Mouse (Mus musculus) liver, embryonic 12.5 days (tissue): ENCODE data around the gene Nek10. TPM values are rescaled to one million over a fixed set of nuclear protein-coding genes. Genes with fewer than 3 reads are reported as not detected.
A peak's percentile ranks its signal among the peaks of the same experiment; 100 is the strongest.

Experiments used
- ATAC-seq: fragments of 200-750 bp; cut with Nextera tagmentation; 2 replicates; pipeline ENCODE4 v1.8.0; 2017; ENCODE audit warnings: moderate number of reproducible peaks, mild to moderate bottlenecking, moderate library complexity
- H3K27ac ChIP-seq: fragments of 300-500 bp; sonication (generic); 2 replicates; pipeline ENCODE4 v1.5.1; 2016; ENCODE audit warnings: mild to moderate bottlenecking
- H3K27me3 ChIP-seq: fragments of 300-500 bp; sonication (generic); replicated peaks from 2 replicates; pipeline ENCODE4 v1.6.1; 2016; ENCODE audit warnings: mild to moderate bottlenecking, moderate library complexity
- H3K36me3 ChIP-seq: fragments of 300-500 bp; sonication (generic); 2 replicates; pipeline ENCODE4 v1.6.1; 2016; ENCODE audit warnings: mild to moderate bottlenecking, moderate library complexity
- H3K4me1 ChIP-seq: fragments of 300-500 bp; sonication (generic); 2 replicates; pipeline ENCODE4 v1.6.1; 2016
- H3K4me2 ChIP-seq: fragments of 300-500 bp; sonication (generic); 2 replicates; pipeline ENCODE4 v1.6.1; 2016; ENCODE audit warnings: mild to moderate bottlenecking, moderate library complexity
- H3K4me3 ChIP-seq: fragments of 300-500 bp; sonication (generic); 2 replicates; pipeline ENCODE4 v1.5.1; 2016; ENCODE audit warnings: mild to moderate bottlenecking, moderate library complexity
- H3K9ac ChIP-seq: fragments of 300-500 bp; sonication (generic); 2 replicates; pipeline ENCODE4 v1.6.1; 2016; ENCODE audit warnings: mild to moderate bottlenecking, moderate library complexity
- H3K9me3 ChIP-seq: fragments of 300-500 bp; sonication (generic); replicated peaks from 2 replicates; pipeline ENCODE4 v1.6.1; 2016; ENCODE audit warnings: mild to moderate bottlenecking, moderate library complexity
- WGBS: fragments of 180-500 bp; shearing (Covaris S2); methylation state at CpG from one replicate; pipeline ENCODE4 v1.1.7; 2016; ENCODE audit not compliant: insufficient replicate concordance; 5-methylcytosine and 5-hydroxymethylcytosine counted together
- polyA plus RNA-seq: library from polyadenylated mRNA; unstranded; fragments of >200 nt; fragmentation: Nextera tagmentation; extraction: Ambion mirVana; gene quantifications from 2 replicates; pipeline ENCODE4 v1.2.1, GENCODE M21; 2016

The Nek10 gene
- polyA plus RNA-seq, 1 experiment from 2014 or later: not detected

DNA sequence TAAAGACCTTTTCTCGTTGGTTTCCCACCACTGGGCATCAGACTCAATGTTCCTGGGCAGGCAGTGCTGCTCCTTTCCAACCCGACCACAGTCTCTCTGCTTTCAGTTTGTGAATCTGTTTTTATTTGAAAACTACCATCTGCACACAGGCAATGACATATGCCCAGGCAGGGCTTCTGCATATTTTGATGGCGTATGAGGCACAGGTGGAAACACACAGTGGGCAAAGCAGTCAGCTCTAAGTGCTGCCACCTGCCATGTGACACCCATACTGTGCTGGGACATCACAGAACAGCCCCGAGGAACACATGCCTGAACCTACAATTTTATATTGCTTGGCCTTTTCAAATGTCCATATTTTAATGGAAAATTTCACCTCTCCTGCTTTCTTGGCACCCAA lies 68.5 kb downstream of the Nek10 start:
- no peak overlapping the region for H3K9ac ChIP-seq
- no peaks in the 10 kb centered on the region for H3K9me3 ChIP-seq
- H3K27ac ChIP-seq: no peak overlapping the region
- no peak overlapping the region for H3K4me2 ChIP-seq
- no peaks in the 10 kb centered on the region for H3K36me3 ChIP-seq
- H3K4me3 ChIP-seq: no peak overlapping the region
- no peaks in the 10 kb centered on the region for H3K27me3 ChIP-seq
- no peaks in the 10 kb centered on the region for H3K4me1 ChIP-seq
- no peak for ATAC-seq
- 59% methylated on average over 4 of the region's 4 CpGs for WGBS

DNA sequence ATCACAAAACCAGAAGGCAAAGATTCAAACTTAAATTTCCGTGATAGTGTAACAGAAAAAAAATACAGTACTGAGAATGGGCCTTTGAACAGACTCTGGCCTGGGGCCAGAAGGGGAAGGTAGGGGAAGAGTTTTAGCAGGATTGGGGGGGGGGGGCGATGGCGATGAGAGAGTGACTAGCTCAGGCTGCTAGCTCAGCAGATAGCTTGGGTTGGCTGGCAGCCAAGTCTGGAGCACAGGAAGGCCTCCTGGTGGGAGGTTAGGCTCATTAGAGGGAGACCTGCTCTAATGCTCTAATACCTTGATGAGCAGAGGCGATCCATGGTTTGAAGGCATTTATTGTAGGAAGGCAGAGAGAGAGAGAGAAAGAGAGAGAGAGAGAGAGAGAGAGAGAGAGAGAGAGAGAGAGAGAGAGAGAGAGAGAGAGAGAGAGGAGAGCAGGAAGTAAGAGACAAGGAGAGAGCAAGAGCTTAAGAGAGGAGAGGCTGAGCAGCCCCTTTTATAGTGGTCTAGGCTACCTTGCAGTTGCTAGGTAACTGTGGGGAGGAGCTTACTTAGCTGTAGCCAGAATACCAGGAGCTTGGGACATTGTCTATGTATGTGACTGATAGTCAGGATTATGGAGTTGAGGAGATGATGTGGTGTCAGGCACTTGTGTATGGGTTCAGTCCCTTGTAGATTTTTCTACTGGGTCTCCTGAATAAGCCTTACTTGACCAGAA lies 90.9 kb downstream of the Nek10 start:
- 36% methylated on average over 4 of the region's 4 CpGs for WGBS
- no peak for ATAC-seq

DNA sequence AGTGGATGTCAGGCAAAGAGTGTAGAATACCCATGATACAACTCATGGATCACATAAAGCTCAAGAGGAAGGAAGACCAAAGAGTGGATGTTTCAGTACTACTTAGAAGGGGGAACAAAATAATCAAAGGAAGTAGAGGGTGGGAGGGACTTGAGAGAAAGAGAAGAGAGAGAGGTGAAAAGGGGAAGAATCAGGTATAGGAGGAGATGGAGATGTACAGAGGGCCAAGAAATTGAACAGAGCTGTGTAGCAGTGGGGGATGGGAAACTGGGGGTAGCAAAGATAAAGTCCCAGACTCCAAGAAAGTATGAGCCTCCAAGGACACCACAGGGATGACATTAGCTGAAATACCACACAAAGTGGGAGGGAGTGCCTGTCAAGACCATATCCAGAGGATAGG lies 91.6 kb downstream of the Nek10 start:
- no peak for ATAC-seq
- H3K4me1 ChIP-seq: no peaks in the 10 kb centered on the region
- no peaks in the 10 kb centered on the region for H3K36me3 ChIP-seq
- no peak overlapping the region for H3K4me2 ChIP-seq
- H3K27ac ChIP-seq: no peak overlapping the region
- H3K27me3 ChIP-seq: no peaks in the 10 kb centered on the region
- H3K9me3 ChIP-seq: no peaks in the 10 kb centered on the region
- H3K4me3 ChIP-seq: no peak overlapping the region
- no peak overlapping the region for H3K9ac ChIP-seq

More for the DNA sequence above, 90.9 kb downstream of the Nek10 start:
- no peak overlapping the region for H3K4me3 ChIP-seq
- no peak overlapping the region for H3K27ac ChIP-seq
- no peak overlapping the region for H3K4me2 ChIP-seq
- no peak overlapping the region for H3K9ac ChIP-seq
- no peaks in the 10 kb centered on the region for H3K36me3 ChIP-seq
- H3K27me3 ChIP-seq: no peaks in the 10 kb centered on the region
- no peaks in the 10 kb centered on the region for H3K9me3 ChIP-seq
- H3K4me1 ChIP-seq: no peaks in the 10 kb centered on the region

DNA sequence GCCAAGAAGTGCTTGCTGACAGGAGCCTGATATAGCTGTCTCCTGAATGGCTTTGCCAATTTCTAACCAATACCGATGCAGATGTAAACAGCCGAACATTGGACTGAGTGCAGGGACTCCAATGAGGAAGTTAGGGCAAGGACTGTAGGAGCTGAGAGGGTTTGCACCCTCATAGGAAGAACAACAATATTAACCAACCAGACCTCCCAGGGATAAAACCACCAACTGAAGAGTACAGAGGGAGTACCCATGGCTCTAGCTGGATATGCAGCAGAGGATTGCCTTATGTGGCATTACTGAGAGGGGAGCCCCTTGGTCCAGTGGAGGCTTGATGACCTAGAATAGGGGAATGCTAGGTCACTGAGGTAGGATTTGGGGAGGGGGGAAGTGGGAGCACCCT lies 92.1 kb downstream of the Nek10 start:
- Histone ChIP-seq H3K4me1 (no peaks in the 10 kb centered on the region), H3K27me3 (no peaks in the 10 kb centered on the region), H3K4me2 (no peak overlapping the region), H3K9ac (no peak overlapping the region), H3K27ac (no peak overlapping the region), H3K9me3 (no peaks in the 10 kb centered on the region), H3K36me3 (no peaks in the 10 kb centered on the region), H3K4me3 (no peak overlapping the region)
- WGBS: 63% methylated on average over 2 of the region's 2 CpGs
- ATAC-seq: no peak

DNA sequence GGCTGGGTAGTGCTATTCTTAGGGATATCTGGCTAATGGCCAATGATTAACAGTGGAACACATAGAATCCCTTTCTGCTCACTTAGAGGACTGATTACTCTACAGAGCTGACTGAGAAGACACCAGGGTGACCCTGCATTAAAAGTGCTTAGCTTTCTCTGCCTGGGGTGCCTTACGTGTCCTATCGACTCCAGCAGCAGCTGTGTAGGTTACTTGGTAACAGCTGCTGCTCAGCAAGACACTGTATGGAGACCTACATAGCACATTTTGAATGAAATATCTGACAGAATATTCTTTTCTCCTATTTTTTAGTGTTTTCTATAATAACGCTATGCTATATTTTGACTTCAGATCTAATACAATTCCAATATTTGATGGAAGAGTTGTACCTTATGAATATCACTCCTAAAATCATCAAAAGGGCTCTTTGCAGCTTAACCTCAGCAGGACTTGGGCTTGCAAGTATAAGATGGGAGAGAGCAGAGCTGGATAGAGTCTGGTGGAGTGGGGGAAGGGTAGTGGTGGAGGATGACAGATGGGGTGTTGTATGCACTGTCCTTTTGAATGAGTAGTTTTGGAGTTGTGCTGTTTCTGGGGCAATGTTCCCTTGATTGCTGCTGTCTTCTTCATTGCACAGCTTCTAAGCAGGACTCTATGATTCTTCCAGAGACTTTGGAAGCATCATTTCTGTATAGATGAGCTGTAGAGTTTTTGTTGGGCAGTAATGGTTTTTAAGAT lies 93.4 kb downstream of the Nek10 start:
- Histone ChIP-seq H3K4me3 (no peak overlapping the region), H3K36me3 (no peaks in the 10 kb centered on the region), H3K9ac (no peak overlapping the region), H3K9me3 (no peaks in the 10 kb centered on the region), H3K27me3 (no peaks in the 10 kb centered on the region), H3K4me1 (no peaks in the 10 kb centered on the region), H3K4me2 (no peak overlapping the region), H3K27ac (no peak overlapping the region)
- 78% methylated on average over 3 of the region's 3 CpGs for WGBS
- no peak for ATAC-seq

DNA sequence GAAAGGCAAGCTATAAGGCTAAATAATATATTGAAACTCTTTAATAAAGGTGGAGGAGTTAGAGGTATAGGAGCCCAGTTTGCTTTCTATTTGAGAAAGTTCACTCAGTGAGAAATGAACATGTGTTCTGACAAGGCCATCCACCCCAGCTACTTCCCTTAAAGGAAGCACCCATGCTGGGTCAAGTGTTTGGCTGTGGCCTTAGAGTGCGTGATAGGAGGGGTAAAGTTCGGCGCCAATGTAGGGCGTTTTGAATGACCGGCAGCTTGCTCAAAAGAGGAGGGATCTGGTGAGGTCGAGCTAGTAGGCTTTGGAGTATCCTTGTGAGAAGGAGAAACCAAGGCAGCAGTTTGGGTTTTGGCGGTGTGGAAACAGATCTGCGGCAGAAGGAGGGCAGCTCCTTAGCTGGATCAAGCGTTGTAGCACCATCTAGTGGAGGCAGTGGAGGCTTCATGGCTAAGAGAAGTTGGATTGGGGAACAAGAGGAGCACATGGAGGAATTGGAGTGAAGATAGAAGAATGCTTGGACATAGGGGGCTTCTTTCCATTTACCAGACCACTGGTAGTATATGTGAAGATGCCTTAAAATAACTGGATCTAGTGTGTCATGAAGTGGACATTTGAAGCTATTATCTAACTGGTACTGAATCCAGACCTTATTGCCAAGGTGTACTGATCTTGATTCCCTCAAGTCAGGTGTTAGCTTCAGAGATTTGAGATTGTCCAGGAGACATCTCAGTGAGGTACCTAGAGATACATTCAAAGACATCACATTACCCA lies 101.7 kb downstream of the Nek10 start:
- Histone ChIP-seq H3K4me1 (no peaks in the 10 kb centered on the region), H3K27me3 (no peaks in the 10 kb centered on the region), H3K4me3 (no peak overlapping the region), H3K36me3 (no peaks in the 10 kb centered on the region), H3K27ac (no peak overlapping the region), H3K4me2 (peak overlapping the region; percentile 34), H3K9me3 (no peaks in the 10 kb centered on the region), H3K9ac (no peak overlapping the region)
- no peak for ATAC-seq
- 10% methylated on average over 9 of the region's 9 CpGs for WGBS

DNA sequence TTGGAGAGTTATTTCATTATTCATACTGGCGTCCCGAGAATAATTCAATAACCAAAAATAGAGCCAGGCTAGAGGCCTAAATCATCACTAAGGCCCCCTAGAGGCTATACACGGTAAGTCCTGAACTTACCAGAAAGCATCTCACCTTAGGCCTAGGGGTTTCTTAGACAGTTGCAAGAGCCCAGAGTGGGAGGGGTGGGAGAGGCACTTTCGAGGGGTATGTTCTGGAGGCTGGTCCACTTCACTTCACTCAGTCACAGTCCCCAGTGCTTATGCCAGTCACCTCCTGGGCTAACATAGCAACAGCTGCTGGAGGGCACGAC lies 102.3 kb downstream of the Nek10 start:
- no peaks in the 10 kb centered on the region for H3K9me3 ChIP-seq
- no peaks in the 10 kb centered on the region for H3K27me3 ChIP-seq
- 59% methylated on average over 5 of the region's 5 CpGs for WGBS
- H3K27ac ChIP-seq: no peak overlapping the region
- no peak overlapping the region for H3K9ac ChIP-seq
- no peak overlapping the region for H3K4me2 ChIP-seq
- ATAC-seq: 0 out of 2 replicates have a peak, but pooled peaks have one; percentile 10
- no peaks in the 10 kb centered on the region for H3K4me1 ChIP-seq
- no peak overlapping the region for H3K4me3 ChIP-seq
- H3K36me3 ChIP-seq: no peaks in the 10 kb centered on the region

DNA sequence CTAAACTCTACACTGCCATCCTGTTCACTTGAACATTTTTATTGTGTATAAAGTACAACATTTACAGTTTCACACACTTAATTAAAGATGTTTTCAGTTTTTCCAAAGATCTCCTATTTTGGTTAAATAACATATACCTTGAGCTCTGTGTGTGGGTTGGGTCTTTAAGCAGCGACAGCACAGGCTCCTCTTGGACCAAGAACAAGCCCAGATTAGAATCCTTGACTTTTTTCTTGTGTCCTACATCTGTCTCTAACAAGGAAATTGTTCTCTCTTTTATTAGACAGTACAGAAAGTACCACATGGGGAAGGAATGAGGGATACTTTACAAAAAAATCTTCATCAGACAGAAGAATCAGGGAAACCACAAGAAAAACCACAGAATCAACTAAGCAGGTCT lies 122.4 kb downstream of the Nek10 start:
- Histone ChIP-seq H3K36me3 (no peaks in the 10 kb centered on the region), H3K4me1 (0 out of 2 replicates have a peak, but pooled peaks cover 2% of the 10 kb centered on the region), H3K9ac (no peak overlapping the region), H3K4me3 (no peak overlapping the region), H3K27me3 (no peaks in the 10 kb centered on the region), H3K27ac (no peak overlapping the region), H3K9me3 (no peaks in the 10 kb centered on the region), H3K4me2 (no peak overlapping the region)
- 34% methylated on average over 1 of the region's 1 CpGs for WGBS
- no peak for ATAC-seq

DNA sequence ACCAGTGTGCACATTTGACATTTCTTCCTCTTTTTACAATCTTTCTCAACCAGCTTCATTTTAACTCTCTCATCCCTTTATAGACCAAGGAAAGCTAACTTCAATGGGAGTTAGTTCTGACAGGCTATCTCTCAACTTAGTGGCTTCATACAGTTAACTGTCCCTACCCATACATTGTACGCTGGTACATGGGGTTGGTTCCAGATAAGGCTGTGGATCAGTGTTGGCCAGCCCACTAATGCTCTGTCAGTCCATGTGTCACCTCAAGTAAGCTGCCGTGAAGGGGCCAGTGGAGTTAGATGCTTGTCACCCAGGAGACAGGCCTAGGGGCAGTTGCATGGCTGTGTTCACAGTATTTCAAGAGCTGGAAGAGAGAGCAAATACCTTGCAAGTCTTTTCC lies 124.3 kb downstream of the Nek10 start:
- Histone ChIP-seq H3K36me3 (no peaks in the 10 kb centered on the region), H3K4me3 (no peak overlapping the region), H3K4me1 (0 out of 2 replicates have a peak, but pooled peaks cover 2% of the 10 kb centered on the region), H3K27ac (no peak overlapping the region), H3K9me3 (no peaks in the 10 kb centered on the region), H3K27me3 (no peaks in the 10 kb centered on the region), H3K4me2 (no peak overlapping the region), H3K9ac (no peak overlapping the region)
- ATAC-seq: peak; percentile 63; the same call in 1 of the 2 replicates
- WGBS: 27% methylated on average over 2 of the region's 2 CpGs

DNA sequence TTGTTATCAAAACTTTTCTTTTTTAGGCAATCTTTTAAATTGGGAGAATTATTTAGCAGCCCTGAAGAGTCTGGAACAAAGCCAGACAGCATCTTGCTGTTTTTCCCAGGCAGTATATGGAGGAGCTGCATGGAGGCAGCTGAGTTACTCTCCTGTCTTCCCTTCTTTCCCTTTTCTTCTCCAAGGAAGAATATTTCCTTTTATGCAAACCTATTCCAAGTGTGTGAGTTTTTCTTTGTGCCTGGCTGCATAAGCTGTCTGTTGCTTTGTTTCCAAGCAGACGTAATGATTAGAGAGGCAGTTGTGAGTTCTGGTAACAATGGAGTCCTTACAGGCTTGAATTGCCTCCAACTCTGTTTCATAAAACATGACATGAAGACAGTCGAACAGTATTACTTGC lies 131.8 kb downstream of the Nek10 start:
- no peak overlapping the region for H3K4me3 ChIP-seq
- no peak overlapping the region for H3K4me2 ChIP-seq
- no peaks in the 10 kb centered on the region for H3K4me1 ChIP-seq
- no peaks in the 10 kb centered on the region for H3K9me3 ChIP-seq
- no peak for ATAC-seq
- no peaks in the 10 kb centered on the region for H3K36me3 ChIP-seq
- H3K27ac ChIP-seq: no peak overlapping the region
- 48% methylated on average over 2 of the region's 2 CpGs for WGBS
- no peak overlapping the region for H3K9ac ChIP-seq
- no peaks in the 10 kb centered on the region for H3K27me3 ChIP-seq

DNA sequence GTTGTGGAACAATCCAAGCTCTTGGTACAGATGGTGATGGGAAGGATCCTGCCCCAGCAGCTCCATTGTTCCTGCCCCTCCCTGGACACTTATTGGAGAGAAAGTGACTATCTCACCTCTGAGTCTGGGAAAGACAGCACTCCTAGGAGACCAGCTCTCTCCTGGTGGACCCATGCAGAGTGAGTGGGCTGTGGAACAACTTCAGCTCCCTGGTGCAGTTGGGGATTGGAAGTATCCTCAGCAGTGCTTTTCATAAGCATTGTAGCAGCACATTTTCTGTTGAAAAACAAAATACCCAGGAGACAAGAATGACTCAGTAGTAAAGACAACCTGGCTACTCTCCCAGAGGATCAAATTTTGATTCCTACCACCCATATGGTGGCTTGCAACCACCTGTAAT lies 142.7 kb downstream of the Nek10 start:
- no peak for ATAC-seq
- H3K4me1 ChIP-seq: no peaks in the 10 kb centered on the region
- no peak overlapping the region for H3K27ac ChIP-seq
- H3K4me3 ChIP-seq: no peak overlapping the region
- H3K9me3 ChIP-seq: no peaks in the 10 kb centered on the region
- no peaks in the 10 kb centered on the region for H3K36me3 ChIP-seq
- H3K9ac ChIP-seq: no peak overlapping the region
- no peaks in the 10 kb centered on the region for H3K27me3 ChIP-seq
- no peak overlapping the region for H3K4me2 ChIP-seq

DNA sequence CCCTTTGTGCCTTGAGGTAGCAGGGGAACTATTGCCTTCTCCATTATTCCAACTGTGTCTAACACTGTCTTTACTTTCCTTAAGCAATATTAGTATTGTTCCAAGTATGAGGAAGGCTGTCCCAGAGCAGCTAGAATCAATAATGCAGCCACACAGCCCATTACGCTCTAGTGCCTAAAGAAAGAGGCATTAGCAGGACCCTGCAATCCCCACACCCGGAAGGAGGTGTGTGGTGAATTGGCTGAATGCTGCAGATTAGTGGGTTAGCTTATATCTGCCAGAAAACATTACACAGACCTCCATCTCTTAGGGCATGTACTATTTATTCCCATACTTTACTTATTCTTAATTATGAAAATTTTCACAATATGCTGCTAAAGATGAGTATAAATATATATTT lies 145.8 kb downstream of the Nek10 start:
- 69% methylated on average over 2 of the region's 2 CpGs for WGBS
- ATAC-seq: no peak
- H3K36me3 ChIP-seq: no peaks in the 10 kb centered on the region
- no peak overlapping the region for H3K4me2 ChIP-seq
- H3K9ac ChIP-seq: no peak overlapping the region
- H3K4me1 ChIP-seq: no peaks in the 10 kb centered on the region
- no peak overlapping the region for H3K4me3 ChIP-seq
- H3K27me3 ChIP-seq: no peaks in the 10 kb centered on the region
- no peaks in the 10 kb centered on the region for H3K9me3 ChIP-seq
- H3K27ac ChIP-seq: no peak overlapping the region
